Mouse (Mus musculus): ENCODE results near the gene Tmcc3. TPM values are rescaled to one million over a fixed set of nuclear protein-coding genes. Genes with fewer than 3 reads are reported as not detected.

Tmcc3 gene
- total RNA-seq, 2 experiments from 2014 or later = 0.58 to 3.1 TPM

GRCm38 (mm10) chr10:94409661-94410060 lies 97.9 kb downstream of the Tmcc3 start:
- no peak for ATAC-seq (replicated peaks; ENCODE audit: poor library complexity, severe bottlenecking)

- no peak for ATAC-seq (replicated peaks; ENCODE audit: poor library complexity, severe bottlenecking)
Observed at GRCm38 (mm10) chr10:94411594-94411993, 99.8 kb downstream of the Tmcc3 start.

- ATAC-seq (replicated peaks; ENCODE audit: poor library complexity, severe bottlenecking) = no peak
Observed at GRCm38 (mm10) chr10:94413770-94414651, 102.3 kb downstream of the Tmcc3 start.

DNA sequence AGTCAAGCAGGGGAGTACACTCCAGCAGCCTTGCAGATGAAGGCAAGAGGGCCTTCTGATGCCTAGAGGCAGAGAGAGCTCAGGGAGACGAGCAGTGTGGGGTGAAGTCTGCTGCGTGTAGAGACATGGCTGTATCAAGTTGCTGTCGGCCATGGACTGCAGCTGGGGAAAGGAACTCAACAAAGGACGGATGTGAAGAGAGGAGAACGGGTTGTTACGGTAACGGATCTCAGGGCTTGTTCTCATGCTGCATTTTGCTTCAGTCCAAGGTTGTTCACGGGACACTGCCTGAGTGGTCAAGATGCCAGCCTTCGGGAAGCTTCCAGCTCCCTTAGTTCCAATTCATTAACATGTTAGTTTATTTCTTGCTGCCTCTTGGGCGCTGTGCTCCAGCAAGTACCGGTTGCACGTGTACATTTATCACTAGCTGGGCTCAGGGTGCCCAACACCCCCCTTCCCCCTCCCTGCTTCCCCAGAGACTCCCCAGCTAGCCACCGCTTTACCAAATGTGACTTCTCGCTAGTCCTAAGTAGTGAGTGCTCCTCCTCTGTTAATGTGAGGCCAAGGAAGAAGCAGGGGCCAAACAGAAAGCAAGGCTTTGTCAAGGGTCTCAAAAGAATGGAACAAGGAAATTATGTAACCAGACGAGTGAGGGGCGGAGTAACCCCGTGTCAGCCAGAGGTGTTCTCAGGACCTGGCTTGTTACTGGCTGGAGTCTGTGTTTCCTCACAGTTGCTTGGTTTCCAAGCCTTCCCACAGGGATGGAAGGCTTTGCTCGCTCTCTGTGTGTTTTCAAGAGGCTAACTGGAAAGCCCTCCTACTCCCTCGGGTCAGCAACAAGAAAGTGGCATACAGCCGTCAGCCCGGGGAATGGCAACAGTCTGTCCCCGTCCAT lies 104.4 kb downstream of the Tmcc3 start:
- peak; percentile 41 for ATAC-seq (replicated peaks; ENCODE audit: poor library complexity, severe bottlenecking)

- peak; percentile 71 for ATAC-seq (replicated peaks; ENCODE audit: poor library complexity, severe bottlenecking)
Observed at GRCm38 (mm10) chr10:94417643-94418042, 105.9 kb downstream of the Tmcc3 start.

DNA sequence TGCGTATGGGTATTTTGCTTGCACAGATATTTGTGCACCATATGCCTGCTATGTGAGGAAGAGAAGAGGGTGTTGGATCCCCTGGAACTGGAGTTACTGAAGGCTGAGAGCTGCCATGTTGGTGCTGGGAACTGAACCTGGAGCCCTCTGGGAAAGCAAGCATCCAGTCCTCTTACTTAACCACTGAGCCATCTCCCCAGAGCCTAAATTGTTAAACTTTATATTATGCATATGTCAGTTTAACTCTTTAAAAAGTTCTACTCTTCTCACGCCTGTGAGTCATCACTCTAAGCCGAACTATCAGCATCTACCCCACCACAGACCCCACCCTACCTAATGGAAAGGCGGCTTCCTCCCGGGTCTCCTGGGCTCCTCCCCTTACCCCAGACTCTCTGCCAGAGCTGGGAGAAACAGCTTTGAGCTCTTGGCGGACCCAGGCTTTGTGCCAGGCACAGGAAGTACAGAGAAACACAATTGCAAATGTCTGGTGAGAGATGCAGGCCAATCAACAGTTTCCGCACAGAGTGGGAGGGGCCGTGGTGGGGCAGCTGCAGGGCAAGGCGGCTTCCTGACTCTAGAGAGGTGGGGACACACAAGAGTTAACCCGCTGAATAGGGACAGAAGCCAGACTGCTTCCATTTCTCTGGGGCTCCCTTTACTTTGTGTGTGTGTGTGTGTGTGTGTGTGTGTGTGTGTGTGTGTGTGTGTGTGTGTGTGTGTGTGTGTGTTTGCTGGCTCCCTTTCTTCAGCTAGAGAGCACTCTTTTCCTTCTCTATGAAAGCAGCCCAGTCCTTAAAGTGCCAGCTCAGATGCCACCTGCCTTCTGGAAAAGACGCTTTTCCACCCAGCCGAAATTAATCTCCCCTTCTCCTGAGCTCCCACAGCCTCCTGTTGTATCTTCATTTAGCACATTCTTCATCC lies 114.5 kb downstream of the Tmcc3 start:
- ATAC-seq (replicated peaks; ENCODE audit: poor library complexity, severe bottlenecking) = peak; percentile 97

DNA sequence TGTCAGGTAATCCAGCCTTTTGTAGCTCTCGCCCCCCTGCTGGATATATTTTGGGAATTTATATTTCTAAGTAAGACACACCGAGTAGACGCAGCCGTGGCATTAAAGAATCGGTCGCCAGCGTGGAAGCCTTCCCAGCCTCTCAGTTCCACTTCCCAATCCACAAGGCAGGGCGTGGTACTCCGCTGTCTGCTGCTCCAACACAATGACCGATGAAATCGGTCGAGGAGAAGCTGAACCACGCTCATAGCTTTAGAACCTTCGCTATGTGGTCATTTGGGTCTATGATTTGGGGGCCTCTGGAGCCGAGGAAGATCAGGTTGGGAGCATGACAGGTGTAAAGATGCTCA lies 115.1 kb downstream of the Tmcc3 start:
- ATAC-seq (replicated peaks; ENCODE audit: poor library complexity, severe bottlenecking) = 0 out of 2 replicates have a peak, but pooled peaks have one; percentile 11

- ATAC-seq (replicated peaks; ENCODE audit: poor library complexity, severe bottlenecking) = no peak
Observed at GRCm38 (mm10) chr10:94428186-94428942, 116.6 kb downstream of the Tmcc3 start.

GRCm38 (mm10) chr10:94430566-94430965 lies 118.8 kb downstream of the Tmcc3 start:
- no peak for ATAC-seq (replicated peaks; ENCODE audit: poor library complexity, severe bottlenecking)

- ATAC-seq (replicated peaks; ENCODE audit: poor library complexity, severe bottlenecking) = no peak
Observed at GRCm38 (mm10) chr10:94432933-94433332, 121.2 kb downstream of the Tmcc3 start.

DNA sequence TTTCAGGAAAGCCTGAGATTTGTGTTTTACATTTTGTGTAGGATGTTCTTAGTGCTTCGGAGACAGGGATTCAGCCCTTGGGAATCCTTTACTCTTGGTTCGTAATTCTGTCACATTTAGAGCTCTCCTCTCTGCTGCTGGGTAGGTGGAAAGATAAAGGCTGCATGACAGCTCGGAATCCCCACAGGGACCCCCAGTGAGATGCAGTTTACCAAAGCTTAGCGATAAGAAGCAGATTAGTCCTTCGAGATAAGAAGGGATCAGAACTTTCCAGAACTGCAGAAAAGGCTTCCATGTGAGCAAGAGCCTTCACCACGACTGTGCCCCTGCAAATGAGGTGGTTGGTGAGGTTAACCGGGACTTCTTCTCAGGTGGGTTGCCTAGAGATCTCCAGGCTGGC lies 122.2 kb downstream of the Tmcc3 start:
- ATAC-seq (replicated peaks; ENCODE audit: poor library complexity, severe bottlenecking) = no peak

DNA sequence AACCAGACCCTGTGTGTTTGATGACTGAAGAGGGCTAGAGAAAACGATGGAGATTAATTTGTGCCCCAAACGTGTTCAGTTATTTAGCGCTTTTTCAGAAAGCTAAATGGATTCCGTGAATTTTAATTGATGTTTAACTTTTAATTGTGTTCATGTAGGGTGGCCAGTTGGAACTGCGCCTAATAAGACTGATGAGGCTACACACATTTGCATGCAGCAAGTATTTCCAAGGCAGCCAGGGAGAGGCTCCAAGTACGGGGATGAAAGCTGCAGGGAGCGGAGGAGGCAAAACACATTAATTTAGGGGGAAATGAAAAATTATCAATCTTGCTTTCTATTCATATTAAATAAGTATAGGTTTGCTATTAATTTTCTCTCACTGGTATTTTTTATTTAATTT lies 131.0 kb downstream of the Tmcc3 start:
- ATAC-seq (replicated peaks; ENCODE audit: poor library complexity, severe bottlenecking) = no peak

GRCm38 (mm10) chr10:94443453-94443852 lies 131.7 kb downstream of the Tmcc3 start:
- no peak for ATAC-seq (replicated peaks; ENCODE audit: poor library complexity, severe bottlenecking)

- ATAC-seq (replicated peaks; ENCODE audit: poor library complexity, severe bottlenecking) = no peak
Observed at GRCm38 (mm10) chr10:94445192-94445591, 133.4 kb downstream of the Tmcc3 start.

- ATAC-seq (replicated peaks; ENCODE audit: poor library complexity, severe bottlenecking) = no peak
Observed at GRCm38 (mm10) chr10:94446379-94447008, 134.7 kb downstream of the Tmcc3 start.

DNA sequence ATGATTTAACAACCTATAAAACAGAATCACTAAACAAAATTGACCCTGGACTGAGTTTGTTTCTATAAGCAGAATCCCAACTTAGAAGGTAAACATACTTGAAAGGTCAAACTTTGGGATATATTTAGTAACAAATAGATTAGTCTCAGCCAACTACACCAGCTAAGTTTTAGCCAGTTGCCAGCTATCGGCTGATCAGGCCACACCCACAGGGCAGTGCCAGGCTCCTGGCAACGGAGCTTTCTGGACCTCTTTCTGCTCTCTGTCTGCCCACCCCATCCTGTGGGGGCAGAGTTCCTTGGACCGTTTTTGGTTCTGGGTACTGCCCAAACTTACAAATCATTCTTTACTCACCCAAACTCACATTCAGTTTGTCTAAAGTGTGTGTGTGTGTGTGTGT lies 137.9 kb downstream of the Tmcc3 start:
- ATAC-seq (replicated peaks; ENCODE audit: poor library complexity, severe bottlenecking) = no peak

DNA sequence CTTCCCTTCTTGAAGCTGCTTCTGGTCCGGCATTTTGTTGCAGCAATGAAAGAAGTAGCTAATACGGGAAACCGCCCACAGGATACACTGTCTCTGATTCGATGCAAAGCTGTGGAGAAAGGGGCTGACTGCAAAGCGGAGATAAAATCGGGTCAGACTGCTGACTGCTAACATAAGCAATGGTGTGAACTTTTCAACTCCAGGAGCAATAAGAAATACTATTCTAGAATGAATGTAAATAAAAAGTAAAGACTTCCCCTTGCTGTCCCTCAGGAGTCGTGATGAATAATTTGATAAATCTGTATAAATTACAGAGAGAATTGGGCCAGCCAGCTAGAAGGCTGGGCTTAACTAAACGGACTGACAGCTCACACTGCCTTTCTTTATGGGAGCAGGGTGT lies 139.0 kb downstream of the Tmcc3 start:
- ATAC-seq (replicated peaks; ENCODE audit: poor library complexity, severe bottlenecking) = no peak

DNA sequence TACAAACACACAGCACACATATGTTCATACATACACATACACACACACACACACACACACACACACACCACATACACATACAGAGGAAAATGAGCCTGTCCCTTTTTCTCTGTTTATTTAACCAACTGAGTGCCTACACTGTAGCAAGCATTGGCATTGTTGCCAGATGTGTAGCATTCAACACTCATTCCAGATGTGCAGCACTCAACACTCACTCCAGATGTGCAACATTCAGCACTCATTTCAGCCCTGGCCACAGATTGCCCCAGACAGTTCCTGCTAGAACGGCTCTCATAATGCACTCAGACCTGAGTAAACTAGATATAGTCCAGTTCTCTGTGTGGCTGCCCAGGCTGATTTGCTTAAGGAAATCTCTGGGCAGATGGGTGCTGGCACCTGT lies 145.7 kb downstream of the Tmcc3 start:
- ATAC-seq (replicated peaks; ENCODE audit: poor library complexity, severe bottlenecking) = no peak

GRCm38 (mm10) chr10:94458690-94459089 lies 146.9 kb downstream of the Tmcc3 start:
- ATAC-seq (replicated peaks; ENCODE audit: poor library complexity, severe bottlenecking) = no peak

Data from granulocyte monocyte progenitor cell, adult 5-6 weeks (primary cell).